Comparison of ENCODE assay signal across 20 mouse cellular contexts in the genomic region with DNA sequence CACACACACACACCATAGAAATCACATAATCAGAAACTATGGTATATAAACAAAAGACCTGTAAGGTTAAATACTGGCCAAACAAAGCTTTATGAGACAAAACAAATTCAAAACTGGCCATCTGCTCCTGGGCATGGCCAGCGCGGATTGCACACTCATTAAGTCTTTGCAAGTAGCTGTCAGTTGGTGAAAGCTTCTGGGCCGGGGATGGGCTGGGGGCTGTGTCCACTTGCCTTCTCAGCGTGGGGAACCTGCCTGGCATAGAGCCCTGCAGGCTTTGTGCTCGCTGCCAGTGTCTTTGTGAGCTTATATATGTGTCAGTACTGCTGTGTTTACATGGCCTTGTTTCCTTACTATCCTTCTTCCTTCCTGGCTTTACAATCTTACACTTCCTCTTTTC.
DNase-seq lines count a peak whose midpoint lies in the region; ATAC-seq and TF ChIP-seq lines count a peak whose summit lies in the region.
"Had no signal": no experiment of that assay in that cellular context is flagged by ENCODE, and none has a peak within 500 bp of the region (broad histone marks: within the 10 kb centered on the region; RNA-seq: fewer than 3 reads in every experiment).

No protein-coding gene starts in this region.

- no peak overlapping the region for H3K27ac ChIP-seq in midbrain, embryonic 11.5 days (ENCODE audit: low read depth, low read length)
- no peak overlapping the region for H3K27ac ChIP-seq in midbrain, embryonic 15.5 days
- H3K27ac ChIP-seq in hindbrain, embryonic 14.5 days = 0 out of 2 replicates have a peak overlapping the region, but pooled peaks have one; percentile 4
- H3K27ac ChIP-seq in midbrain, postnatal 0 days (ENCODE audit: low read depth, low read length) = no peak overlapping the region
- H3K27ac ChIP-seq: embryonic facial prominence, embryonic 13.5 days; heart, embryonic 10.5 days; stomach, postnatal 0 days had no signal

- H3K4me1 ChIP-seq in midbrain, embryonic 11.5 days (ENCODE audit: control insufficient read depth, insufficient read depth, low read length) = no peaks in the 10 kb centered on the region
- no peaks in the 10 kb centered on the region; the same call in 1 of the 2 replicates for H3K4me1 ChIP-seq in midbrain, embryonic 15.5 days
- no peaks in the 10 kb centered on the region for H3K4me1 ChIP-seq in hindbrain, embryonic 14.5 days (replicated peaks; ENCODE audit: control insufficient read depth, insufficient read depth, low read length)
- H3K4me1 ChIP-seq in midbrain, postnatal 0 days (ENCODE audit: insufficient read depth, low read length) = no peaks in the 10 kb centered on the region
- H3K4me1 ChIP-seq: embryonic facial prominence, embryonic 13.5 days; heart, embryonic 10.5 days had no signal

- H3K9ac ChIP-seq in midbrain, embryonic 11.5 days (ENCODE audit: low read length) = no peak overlapping the region
- no peak overlapping the region for H3K9ac ChIP-seq in midbrain, embryonic 15.5 days
- no peak overlapping the region for H3K9ac ChIP-seq in hindbrain, embryonic 14.5 days
- no peak overlapping the region for H3K9ac ChIP-seq in midbrain, postnatal 0 days (replicated peaks; ENCODE audit: low read length, poor library complexity, severe bottlenecking)
- H3K9ac ChIP-seq: embryonic facial prominence, embryonic 13.5 days had no signal

- ATAC-seq in midbrain, embryonic 11.5 days (ENCODE audit: low FRiP score) = peak; percentile 74; the same call in 1 of the 2 replicates
- ATAC-seq in midbrain, embryonic 15.5 days (replicated peaks) = no peak
- no peak; the same call in 1 of the 2 replicates for ATAC-seq in hindbrain, embryonic 14.5 days (ENCODE audit: low FRiP score)
- no peak for ATAC-seq in midbrain, postnatal 0 days (ENCODE audit: low FRiP score)
- ATAC-seq in granulocyte monocyte progenitor cell, adult 5-6 weeks (replicated peaks; ENCODE audit: poor library complexity, severe bottlenecking) = no peak
- ATAC-seq: inflammation-experienced regulatory T-cells, adult 6 months had no signal

- no peaks in the 10 kb centered on the region for H3K36me3 ChIP-seq in midbrain, embryonic 11.5 days (ENCODE audit: control insufficient read depth, insufficient read depth, low read length)
- H3K36me3 ChIP-seq in midbrain, embryonic 15.5 days (replicated peaks) = no peaks in the 10 kb centered on the region
- H3K36me3 ChIP-seq in hindbrain, embryonic 14.5 days (replicated peaks; ENCODE audit: control insufficient read depth, insufficient read depth) = 0 out of 2 replicates have a peak, but pooled peaks cover under 1% of the 10 kb centered on the region
- no peaks in the 10 kb centered on the region for H3K36me3 ChIP-seq in midbrain, postnatal 0 days (ENCODE audit: insufficient read depth, low read length)
- H3K36me3 ChIP-seq: embryonic facial prominence, embryonic 13.5 days had no signal

- H3K4me3 ChIP-seq in midbrain, embryonic 11.5 days (ENCODE audit: low read depth, low read length) = no peak overlapping the region
- no peak overlapping the region for H3K4me3 ChIP-seq in midbrain, embryonic 15.5 days
- no peak overlapping the region for H3K4me3 ChIP-seq in hindbrain, embryonic 14.5 days (replicated peaks; ENCODE audit: low read length)
- H3K4me3 ChIP-seq in midbrain, postnatal 0 days (ENCODE audit: low read depth, low read length) = no peak overlapping the region
- H3K4me3 ChIP-seq: embryonic facial prominence, embryonic 13.5 days; heart, embryonic 10.5 days; myocyte had no signal

- 26% methylated on average over 5 of the region's 5 CpGs for WGBS in midbrain, embryonic 11.5 days
- 18% methylated on average over 5 of the region's 5 CpGs for WGBS in midbrain, embryonic 15.5 days
- WGBS in hindbrain, embryonic 14.5 days = 11% methylated on average over 5 of the region's 5 CpGs
- WGBS in midbrain, postnatal 0 days = 21% methylated on average over 5 of the region's 5 CpGs

- DNase-seq in embryo, embryonic 10.5 days (ENCODE audit: low spot score) = peak; percentile 18
- DNase-seq in embryo, embryonic 9.5 days (ENCODE audit: extremely low spot score) = no peak
- peak; percentile 88 for DNase-seq in midbrain, embryonic 11.5 days (ENCODE audit: low spot score, missing footprints)
- DNase-seq in hindbrain, embryonic 14.5 days (ENCODE audit: low spot score) = no peak
- DNase-seq in midbrain, postnatal 0 days (ENCODE audit: low spot score) = peak; percentile 36
- no peak for DNase-seq in cerebellum, adult 11-12 months
- DNase-seq: adrenal gland, postnatal 14 days; gastrocnemius, postnatal 25 days; heart, postnatal 10 days; kidney, adult 9 months; kidney, postnatal 4 days; lung, adult 2 months had no signal

- no peaks in the 10 kb centered on the region for H3K9me3 ChIP-seq in midbrain, embryonic 11.5 days (ENCODE audit: control insufficient read depth, low read length)
- H3K9me3 ChIP-seq in midbrain, embryonic 15.5 days = no peaks in the 10 kb centered on the region
- H3K9me3 ChIP-seq in hindbrain, embryonic 14.5 days (ENCODE audit: control insufficient read depth, low read length) = no peaks in the 10 kb centered on the region
- no peaks in the 10 kb centered on the region for H3K9me3 ChIP-seq in midbrain, postnatal 0 days (ENCODE audit: low read length)
- H3K9me3 ChIP-seq: embryonic facial prominence, embryonic 13.5 days; heart, embryonic 10.5 days had no signal

- no peak overlapping the region for H3K4me2 ChIP-seq in midbrain, embryonic 11.5 days
- no peak overlapping the region for H3K4me2 ChIP-seq in midbrain, embryonic 15.5 days
- no peak overlapping the region for H3K4me2 ChIP-seq in hindbrain, embryonic 14.5 days (replicated peaks)
- no peak overlapping the region for H3K4me2 ChIP-seq in midbrain, postnatal 0 days (ENCODE audit: low read depth, low read length, poor library complexity, severe bottlenecking)
- H3K4me2 ChIP-seq: embryonic facial prominence, embryonic 13.5 days had no signal

- no peaks in the 10 kb centered on the region for H3K27me3 ChIP-seq in midbrain, embryonic 11.5 days (ENCODE audit: control insufficient read depth, insufficient read depth, low read length)
- no peaks in the 10 kb centered on the region for H3K27me3 ChIP-seq in midbrain, embryonic 15.5 days (replicated peaks)
- no peaks in the 10 kb centered on the region for H3K27me3 ChIP-seq in hindbrain, embryonic 14.5 days (ENCODE audit: control insufficient read depth, insufficient read depth, low read length)
- no peaks in the 10 kb centered on the region for H3K27me3 ChIP-seq in midbrain, postnatal 0 days (ENCODE audit: insufficient read depth, low read length)
- H3K27me3 ChIP-seq: CH12.LX; embryonic facial prominence, embryonic 13.5 days had no signal

- no peak for TF ChIP-seq CTCF in midbrain, postnatal 0 days (IDR thresholded peaks at IDR 0.05)

Comparison
In these comparisons a context has a peak if more than half of its experiments do, and no peak if none do; other contexts are left out.
1. DNase-seq: peak in embryo, embryonic 10.5 days (single experiment), midbrain, embryonic 11.5 days (single experiment) and midbrain, postnatal 0 days (single experiment); none in embryo, embryonic 9.5 days (single experiment), hindbrain, embryonic 14.5 days (single experiment) and cerebellum, adult 11-12 months (single experiment).